Mouse (Mus musculus): ENCODE measurements around the gene Keg1.
"Not testable (repeated sequence)": the region's sequence is repeated elsewhere in the genome, so short reads cannot be mapped to it uniquely, and the experiment has no call there.

Gene Keg1

DNA sequence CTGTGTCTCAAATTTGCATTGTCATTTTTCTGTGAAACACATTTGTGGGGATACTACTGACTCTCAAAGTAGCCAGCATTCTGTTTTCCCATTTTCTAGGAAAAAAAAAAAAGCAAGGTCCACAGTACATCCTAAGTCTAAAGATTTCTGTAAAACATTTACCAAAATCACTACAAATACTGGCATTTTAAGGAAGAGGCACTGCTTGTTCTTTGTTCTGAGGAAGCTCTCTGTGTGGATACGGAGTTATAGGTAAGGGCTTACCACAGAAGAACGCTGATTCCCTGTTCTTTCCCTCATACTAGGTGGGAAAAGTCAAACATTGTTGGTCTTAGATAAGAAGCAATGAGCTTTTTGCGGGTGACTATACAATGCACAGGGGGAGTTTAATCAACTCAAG lies at the start of gene Keg1:
TSS of gene Keg1 (plus strand) at position 197 of the 400 bp plus-strand sequence.
- DNase-seq (ENCODE audit: low spot score in 2 of 2) = no peak

DNA sequence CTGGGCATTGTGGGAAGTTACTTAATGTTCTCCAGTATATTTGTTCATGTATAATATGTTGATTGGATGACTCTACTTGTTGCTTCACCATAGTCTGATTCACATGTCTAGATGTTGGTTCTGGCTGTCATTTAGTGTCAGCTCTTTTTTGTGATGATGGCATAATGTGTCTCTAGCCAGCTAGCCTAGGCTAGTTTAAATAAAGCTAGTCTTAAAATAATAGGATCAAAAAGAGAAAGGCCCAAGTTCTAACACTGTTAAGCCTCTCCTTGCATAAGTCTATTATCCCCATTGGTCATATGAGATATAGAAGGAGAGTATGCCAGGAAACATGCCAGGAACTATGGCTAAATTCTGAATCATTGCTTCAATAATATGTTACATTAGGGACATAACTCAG lies 46.1 kb upstream of the Keg1 start:
- DNase-seq (ENCODE audit: low spot score in 2 of 2) = no peak

DNA sequence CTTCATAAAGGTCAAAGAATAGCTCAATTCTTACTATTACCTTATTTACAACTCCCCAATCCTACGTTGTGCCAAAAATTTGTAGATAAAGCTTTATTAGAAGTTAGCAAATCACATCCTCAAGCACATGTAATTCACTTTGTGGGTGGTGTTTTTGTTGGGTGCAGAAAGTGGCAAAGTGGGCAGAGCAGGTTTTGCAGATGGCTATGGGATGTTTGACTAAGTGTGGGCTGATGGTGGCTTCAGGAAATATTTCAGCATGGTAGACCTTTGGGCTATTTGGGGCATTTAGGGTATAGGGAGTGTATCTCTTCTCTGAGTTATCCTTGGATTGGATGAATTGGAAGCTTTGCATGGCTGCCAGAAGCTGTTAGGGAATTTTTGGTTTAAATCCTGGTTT lies 29.4 kb upstream of the Keg1 start:
- no peak for DNase-seq (ENCODE audit: low spot score in 2 of 2)

DNA sequence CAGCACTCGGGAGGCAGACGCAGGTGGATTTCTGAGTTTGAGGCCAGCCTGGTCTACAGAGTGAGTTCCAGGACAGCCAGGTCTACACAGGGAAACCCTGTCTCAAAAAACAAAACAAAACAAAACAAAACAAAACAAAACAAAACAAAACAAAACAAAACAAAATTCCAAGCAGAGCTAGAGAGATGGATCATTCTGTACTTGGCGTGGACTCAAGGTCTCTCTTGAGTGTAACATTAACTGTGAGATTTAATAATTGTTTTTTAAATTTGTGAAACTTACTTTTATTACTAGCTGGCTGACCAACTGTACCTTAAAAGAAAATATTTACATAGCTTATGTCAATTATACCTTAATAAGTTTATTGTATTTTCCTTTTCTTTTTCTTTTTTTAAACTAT lies 27.0 kb upstream of the Keg1 start:
- not testable (repeated sequence) for DNase-seq (ENCODE audit: low spot score in 2 of 2)

DNA sequence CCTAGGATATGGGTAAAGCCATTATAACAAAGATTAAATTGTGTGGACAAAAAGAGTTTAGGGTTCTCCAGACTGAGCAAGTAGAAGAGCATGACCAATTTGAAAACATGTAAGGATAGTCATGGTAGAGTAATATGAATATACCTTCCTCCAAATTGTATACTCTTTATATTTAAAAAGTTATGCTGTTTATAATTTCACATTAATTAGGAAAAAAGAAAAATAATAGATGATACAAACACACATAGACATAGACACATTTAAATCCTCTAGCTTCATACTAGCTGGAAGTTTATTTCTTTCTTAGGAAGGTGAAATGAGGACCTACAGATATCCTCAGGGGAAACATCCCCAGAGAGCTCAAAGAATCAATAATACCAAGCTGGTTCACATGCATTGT lies 25.4 kb upstream of the Keg1 start, which contains the start of gene Olfr1442:
TSS of gene Olfr1442 (plus strand) at position 301 of the 400 bp plus-strand sequence.
- DNase-seq (ENCODE audit: low spot score in 2 of 2) = no peak

DNA sequence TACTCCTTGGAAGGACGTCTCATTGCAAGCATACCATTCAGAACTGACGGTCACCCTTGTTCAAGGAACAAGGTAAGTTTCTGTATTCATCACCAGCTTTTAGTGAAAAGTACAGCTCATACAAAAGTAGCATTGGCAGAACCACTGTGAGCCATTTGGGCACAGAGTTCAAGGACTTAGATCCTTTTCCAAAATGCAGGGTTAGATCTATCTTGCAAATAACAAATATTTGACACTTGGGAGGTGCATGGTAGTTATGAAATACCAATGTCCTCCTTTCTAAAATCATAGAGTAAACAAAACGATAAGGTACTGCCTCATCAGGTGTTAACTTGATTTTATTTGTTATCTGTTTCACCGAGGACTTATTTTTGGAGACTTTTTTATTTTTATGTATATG lies 24.5 kb upstream of the Keg1 start:
- DNase-seq (ENCODE audit: low spot score in 2 of 2) = no peak

DNA sequence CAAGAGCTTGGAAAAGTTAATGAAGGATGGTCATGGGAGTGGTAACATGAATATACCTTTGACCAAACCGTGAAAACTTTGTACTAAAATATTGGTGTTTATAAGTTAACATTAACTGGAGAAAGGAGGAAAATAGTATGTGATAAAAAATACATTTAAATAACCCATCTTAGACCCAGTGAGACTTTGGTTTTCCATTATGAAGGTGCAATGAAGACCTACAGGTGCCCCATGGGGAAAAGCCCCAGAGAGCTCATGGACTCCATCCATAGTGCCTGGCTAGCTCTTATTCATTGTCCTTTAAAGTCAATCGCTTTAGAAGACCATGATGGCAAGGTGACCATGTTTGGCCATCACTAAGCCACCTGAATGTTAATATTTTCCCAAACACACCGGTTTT lies 17.8 kb upstream of the Keg1 start, which contains the start of gene Olfr1443:
TSS of gene Olfr1443 (plus strand) at position 301 of the 400 bp plus-strand sequence.
- no peak for DNase-seq (ENCODE audit: low spot score in 2 of 2)

DNA sequence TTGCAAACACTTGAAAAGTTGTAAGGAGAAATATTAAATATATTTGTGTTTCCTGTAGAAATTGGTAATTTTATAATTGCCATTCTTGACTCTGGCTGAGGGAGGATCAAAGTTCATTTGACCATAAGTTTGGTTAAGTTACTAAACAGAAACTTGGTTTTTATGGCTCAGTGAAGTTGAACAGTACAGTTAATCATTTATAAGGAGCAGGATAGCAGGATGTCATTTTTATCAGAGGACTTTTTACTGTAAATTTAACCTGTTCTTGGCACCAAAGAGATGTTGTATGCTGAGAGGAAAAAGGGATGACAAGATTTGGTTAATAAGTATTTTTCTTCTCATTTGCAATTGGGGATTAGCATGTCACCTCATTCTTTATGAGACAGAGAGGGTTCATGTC lies 10.9 kb upstream of the Keg1 start:
- no peak for DNase-seq (ENCODE audit: low spot score in 2 of 2)

DNA sequence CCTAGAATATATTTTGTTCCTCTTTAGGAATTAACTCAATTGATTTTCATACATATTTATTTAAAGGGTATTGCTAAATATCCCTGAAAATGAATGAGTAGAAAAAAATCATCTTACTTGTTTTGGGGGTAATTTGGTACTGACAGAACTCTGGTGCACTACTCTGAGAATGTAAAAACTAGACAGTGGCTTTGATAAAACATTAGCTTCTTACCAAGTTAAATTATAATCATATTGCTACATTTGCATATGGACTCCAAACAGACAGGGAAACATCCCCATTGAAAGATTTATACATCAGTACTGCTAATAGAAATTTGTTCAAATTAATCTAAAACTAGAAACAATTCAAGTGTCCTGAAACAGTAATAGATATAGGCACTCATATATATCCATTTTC lies 10.4 kb upstream of the Keg1 start:
- no peak for DNase-seq (ENCODE audit: low spot score in 2 of 2)

DNA sequence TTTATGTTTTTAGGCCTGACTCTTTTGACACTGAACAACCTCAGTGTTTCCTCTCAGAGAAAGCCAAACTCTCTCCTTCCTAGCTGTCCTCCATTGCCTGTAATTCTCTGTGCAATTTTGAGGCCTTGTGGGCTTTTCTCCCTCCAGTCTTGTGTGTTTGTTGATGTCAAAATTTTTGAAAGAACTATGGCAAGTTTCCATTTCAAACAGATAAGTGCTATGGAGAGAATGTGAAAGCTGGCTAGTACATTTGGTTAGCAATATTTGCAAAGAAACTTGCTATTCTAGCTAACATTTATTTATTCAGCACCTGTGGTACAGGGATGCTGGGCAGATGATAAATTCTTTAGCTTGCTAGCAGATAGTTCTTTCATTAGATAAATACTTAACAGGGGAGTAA lies 635 bp downstream of the Keg1 start:
- no peak for DNase-seq (ENCODE audit: low spot score in 2 of 2)

DNA sequence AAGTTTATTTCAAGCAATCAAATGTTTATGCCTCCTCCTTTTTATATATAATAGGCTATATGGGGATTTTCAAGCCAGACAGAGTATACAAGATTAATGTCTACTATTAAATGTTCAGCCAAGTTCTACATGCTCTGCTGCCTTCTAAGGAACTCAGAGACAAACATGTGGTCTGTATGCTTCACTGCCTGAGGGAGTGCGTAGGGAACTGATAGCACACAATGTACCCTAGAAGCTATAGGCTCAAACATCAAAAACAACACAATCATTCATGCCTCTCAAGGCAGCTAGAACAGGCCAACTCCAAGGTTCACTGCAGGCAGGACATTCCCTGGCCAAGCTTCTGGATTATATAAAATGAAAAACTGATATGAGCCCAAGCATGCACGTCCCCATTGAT lies 12.9 kb downstream of the Keg1 start:
- no peak for DNase-seq (ENCODE audit: low spot score in 2 of 2)

DNA sequence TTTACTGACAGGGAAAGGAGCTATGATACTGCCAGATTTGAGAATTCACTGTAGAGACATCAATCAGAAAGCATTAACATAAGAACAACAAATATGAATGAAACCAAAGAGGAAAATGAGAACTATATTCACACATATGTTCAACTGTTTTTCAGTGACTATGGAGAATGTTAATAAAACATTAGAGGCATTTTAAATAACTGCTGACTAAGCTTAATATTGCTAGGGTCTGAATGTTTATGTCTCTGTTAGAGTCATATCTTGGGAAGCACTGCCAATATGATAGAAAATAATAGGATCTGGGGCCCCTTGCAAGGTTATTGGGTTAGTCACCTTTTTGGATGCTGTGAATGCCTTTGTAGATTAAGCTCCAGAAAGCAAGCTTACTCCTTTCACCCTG lies 13.4 kb downstream of the Keg1 start:
- no peak for DNase-seq (ENCODE audit: low spot score in 2 of 2)

DNA sequence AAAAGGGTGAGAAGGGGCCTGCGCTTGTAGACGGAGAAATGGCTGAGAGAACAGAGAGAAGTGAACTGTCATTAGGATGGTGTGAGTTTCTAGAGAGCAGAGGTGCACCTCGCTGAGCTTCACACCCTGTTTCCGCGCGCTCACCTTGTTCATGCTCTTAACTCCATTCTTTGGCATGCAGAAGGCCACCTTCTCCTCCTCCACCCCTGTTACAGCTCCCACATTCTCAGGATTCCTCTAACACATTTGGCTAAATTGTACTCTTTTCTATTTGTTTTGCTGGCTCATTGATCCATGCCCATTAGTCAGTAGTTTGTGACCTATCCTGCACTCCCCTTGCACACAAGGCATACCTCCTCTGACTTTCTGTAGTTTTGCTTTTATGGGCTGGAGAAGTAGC lies 23.6 kb downstream of the Keg1 start:
- no peak for DNase-seq (ENCODE audit: low spot score in 2 of 2)

DNA sequence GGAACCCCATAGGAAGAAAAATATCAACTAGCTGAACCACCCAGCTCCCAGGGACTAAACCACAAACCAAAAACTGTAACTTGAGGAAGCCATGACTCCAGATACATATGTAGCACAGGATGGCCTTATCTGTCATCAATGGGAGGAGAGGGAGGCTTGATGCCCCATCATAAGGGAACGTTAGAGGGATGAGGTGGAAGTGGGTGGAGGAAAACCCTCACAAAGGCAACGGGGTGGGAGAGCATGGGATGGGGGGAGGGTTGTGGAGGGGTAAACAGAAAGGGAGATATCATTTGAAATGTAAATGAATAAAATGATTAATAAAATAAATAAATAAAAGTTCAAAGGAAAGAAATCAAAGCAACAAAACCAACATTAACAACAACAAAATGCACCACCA lies 24.9 kb downstream of the Keg1 start:
- no peak for DNase-seq (ENCODE audit: low spot score in 2 of 2)

DNA sequence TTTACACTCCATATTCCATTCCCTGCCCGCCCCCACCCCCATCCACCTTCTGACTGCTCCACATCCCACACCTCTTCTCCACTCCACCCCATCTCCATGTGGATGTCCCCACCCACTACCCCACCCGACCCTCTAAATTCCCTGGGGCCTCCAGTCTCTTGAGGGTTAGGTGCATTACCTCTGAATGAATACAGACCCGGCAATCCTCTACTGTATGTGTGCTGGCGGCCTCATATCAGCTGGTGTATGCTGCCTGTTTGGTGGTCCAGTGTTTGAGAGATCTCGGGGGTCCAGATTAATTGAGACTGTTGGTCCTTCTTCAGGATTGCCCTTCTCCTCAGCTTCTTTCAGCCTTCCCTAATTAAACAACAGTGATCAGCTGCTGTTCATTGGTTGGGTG lies 25.3 kb downstream of the Keg1 start:
- not testable (repeated sequence) for DNase-seq (ENCODE audit: low spot score in 2 of 2)

DNA sequence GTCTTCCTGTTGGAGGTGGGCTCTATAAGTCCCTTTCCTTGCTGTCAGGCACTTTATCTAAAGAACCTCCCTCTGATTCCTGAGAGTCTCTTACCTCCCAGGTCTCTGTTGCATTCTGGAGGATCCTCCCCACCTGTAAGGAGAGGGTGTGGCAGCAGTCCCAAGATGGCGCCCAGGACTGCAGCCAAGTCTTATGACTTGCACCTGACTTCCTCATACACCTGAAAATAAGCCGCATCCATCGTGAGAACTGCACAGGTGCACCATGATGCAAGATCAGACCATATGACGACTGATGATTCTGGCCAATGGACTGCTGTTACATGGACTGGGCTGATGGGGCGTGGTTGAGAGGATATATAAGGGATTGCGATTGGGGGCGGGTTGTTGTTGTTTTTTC lies 26.0 kb downstream of the Keg1 start:
- not testable (repeated sequence) for DNase-seq (ENCODE audit: low spot score in 2 of 2)

DNA sequence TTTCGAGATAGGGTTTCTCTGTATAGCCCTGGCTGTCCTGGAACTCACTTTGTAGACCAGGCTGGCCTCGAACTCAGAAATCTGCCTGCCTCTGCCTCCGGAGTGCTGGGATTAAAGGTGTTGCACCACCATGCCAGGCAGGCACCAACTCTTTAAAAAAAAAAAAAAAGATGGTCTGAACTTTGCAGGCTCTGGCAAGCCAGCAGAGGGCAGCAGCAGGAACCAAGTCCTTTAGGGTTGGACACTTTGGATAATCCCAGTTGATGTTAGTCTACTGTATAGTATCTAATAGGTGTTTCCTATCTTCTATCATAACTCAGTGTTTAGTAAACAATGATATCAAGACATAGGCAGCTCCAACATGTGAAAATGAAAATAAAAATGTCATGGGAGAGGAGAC lies 26.7 kb downstream of the Keg1 start:
- DNase-seq (ENCODE audit: low spot score in 2 of 2) = peak in 1 of 2 experiments; percentile 37

DNA sequence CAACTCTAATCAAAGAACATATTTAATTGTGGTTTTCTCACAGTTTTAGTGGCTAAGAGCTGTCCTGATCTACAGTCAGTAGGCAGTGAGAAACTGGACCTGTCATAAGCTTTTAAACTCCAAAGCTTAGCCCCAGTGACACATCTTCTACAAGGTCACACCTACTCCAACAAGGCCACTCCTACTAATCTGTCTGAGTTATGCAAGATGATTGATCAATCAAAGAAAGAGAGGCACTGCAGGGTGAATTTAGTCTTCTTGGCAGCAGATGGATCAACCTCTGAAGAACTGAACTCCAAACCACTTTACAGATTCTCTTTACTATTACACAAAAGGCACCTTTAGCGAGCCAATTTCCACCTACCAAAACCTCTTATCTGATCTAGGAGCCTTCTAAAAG lies 30.3 kb downstream of the Keg1 start:
- no peak for DNase-seq (ENCODE audit: low spot score in 2 of 2)

DNA sequence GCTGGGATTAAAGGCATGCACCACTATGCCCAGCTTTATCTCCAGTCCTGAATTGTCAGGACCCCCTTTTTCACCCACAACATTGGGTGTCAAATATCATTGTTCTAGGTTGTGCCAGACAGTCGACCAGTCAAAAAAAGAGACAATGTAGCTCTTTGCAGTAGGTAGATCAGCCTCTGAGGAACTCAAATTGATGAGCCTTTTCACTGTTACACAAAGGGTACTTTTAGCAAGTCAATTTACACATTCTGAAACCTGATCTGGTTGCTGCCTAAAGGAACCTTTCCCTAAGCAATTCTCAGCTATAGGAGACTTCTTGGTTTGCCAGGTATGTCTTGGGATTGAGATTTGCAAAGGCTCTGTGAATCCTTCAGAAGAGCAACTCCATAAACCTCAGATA lies 35.5 kb downstream of the Keg1 start:
- DNase-seq (ENCODE audit: low spot score in 2 of 2) = no peak

DNA sequence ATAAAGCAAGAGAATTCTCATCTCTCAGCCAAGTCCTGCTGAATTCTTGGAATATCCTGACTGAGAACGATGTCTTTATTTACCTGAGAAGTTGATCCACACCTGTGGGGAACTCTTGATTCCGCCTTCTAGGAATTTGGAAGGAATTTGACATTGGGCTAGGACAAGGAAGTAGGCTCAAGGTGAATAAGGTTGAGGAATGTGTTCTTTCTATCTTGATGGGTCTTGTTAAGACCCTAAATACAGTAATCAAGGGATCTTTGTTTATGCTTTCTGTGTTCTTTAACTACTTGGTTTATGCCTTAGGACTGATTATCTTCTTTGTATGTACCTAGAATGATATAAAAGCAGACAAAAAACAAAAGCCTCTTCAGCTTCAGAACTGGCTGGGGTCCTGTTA lies 36.4 kb downstream of the Keg1 start:
- no peak for DNase-seq (ENCODE audit: low spot score in 2 of 2)

DNA sequence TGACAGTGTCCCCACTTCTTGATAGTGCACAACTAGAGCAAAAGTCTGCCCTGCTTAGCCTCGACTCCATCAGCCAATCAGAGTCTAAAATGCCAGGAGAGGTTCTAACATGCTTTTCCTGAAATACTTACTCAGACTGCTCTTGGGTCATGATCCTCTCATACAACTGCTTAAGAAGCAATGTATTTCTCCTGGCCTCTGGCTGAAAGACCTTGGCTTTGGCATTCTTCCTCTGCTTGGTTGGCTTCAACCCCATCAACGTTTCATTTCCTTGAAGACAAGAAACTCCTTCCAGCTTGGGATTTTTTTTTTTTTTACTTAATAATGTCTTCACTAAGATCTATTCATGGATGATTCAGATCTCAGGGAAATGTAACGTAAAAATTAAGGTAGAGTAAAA lies 60.7 kb downstream of the Keg1 start:
- no peak for DNase-seq (ENCODE audit: low spot score in 2 of 2)

DNA sequence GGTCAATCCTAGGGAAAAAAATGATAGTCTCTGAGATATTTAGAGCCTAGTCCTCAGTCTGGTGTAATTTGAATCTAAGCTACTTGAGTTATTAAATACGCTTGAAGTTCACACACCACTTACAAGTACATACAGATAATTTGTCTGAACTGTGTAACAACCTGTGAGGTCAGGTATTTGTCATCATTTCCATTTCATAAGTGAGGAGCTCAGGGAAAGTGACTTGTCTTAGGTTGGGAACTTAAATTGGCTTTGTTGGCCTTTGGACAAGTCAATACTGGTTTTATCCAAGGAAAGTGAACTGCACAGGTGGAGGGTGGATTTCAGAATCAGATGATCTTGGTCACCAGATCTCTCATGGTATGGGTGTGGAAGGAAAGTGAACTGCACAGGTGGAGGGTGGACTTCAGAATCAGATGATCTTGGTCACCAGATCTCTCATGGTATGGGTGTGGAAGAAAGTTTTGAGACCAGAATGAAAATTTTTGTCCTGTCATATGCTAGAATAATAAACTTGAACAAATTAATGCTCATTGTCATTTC lies 63.4 kb downstream of the Keg1 start:
- DNase-seq (ENCODE audit: low spot score in 2 of 2) = no peak

DNA sequence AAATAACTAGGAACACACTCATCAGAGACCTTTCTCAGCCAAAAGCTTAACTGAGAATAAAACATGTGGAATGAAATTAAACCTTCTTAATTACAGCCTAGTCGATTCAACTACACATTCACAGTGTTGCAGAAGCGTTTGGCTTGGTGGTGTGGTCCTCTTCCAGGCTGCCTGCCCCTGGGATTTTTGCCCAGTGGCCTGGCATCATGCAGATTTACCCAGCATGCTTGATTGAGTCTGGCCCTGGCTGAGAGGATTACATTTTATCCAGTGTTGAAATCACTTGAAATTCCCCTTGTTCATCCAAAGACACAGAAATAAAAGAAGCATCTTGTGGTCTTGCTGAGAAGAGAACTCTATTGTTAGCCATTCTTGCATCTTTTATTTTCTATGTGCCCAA lies 64.1 kb downstream of the Keg1 start:
- DNase-seq (ENCODE audit: low spot score in 2 of 2) = peak; percentile 81 to 83

All from right cerebral cortex, postnatal 10 days (tissue).